Mouse (Mus musculus) G1E (cell line): ENCODE data around the gene Glb1l3. TPM values are rescaled to one million over a fixed set of nuclear protein-coding genes. Genes with fewer than 3 reads are reported as not detected.
"Not testable (repeated sequence)": the region's sequence is repeated elsewhere in the genome, so short reads cannot be mapped to it uniquely, and the experiment has no call there.

ENCODE experiments used
- ATAC-seq: 2 replicates; pipeline ENCODE4 v1.8.0; 2016; ENCODE audit warnings: mild to moderate bottlenecking; ENCODE audit not compliant: insufficient number of reproducible peaks, poor library complexity, low FRiP score, severe bottlenecking; ENCODE audit errors: extremely low read depth
- DNase-seq: peaks from one replicate; pipeline ENCODE4 v3.0.0; 2012; ENCODE audit warnings: low spot score
- H3K27me3 ChIP-seq: 2 replicates; pipeline ENCODE4 v1.6.1; 2012; ENCODE audit warnings: mild to moderate bottlenecking, low read length, inconsistent platforms; ENCODE audit not compliant: insufficient read depth
- H3K36me3 ChIP-seq: replicated peaks from 2 replicates; pipeline ENCODE3; 2012; ENCODE audit warnings: mild to moderate bottlenecking, inconsistent platforms
- H3K4me1 ChIP-seq: 2 replicates; pipeline ENCODE4 v1.6.1; 2012; ENCODE audit warnings: low read depth, low read length, inconsistent platforms, mixed read lengths; ENCODE audit not compliant: insufficient read depth
- H3K4me3 ChIP-seq: 2 replicates; pipeline ENCODE4 v1.5.1; 2012; ENCODE audit warnings: low read depth, mild to moderate bottlenecking, inconsistent platforms, low read length, moderate library complexity, mixed read lengths
- H3K9me3 ChIP-seq: replicated peaks from 2 replicates; pipeline ENCODE4 v1.6.1; 2012; ENCODE audit warnings: inconsistent platforms
- CTCF ChIP-seq: IDR thresholded peaks from 2 replicates; pipeline ENCODE4 v1.5.1; 2012; ENCODE audit warnings: low read depth, low read length, inconsistent platforms, mixed read lengths
- GATA1 ChIP-seq: IDR thresholded peaks from 2 replicates; pipeline ENCODE4 v1.6.1; 2012; ENCODE audit warnings: borderline replicate concordance, low read length, inconsistent platforms, mixed read lengths
- GATA2 ChIP-seq: IDR thresholded peaks from 2 replicates; pipeline ENCODE4 v1.6.1; 2012; ENCODE audit warnings: low read depth, low read length, inconsistent platforms, borderline replicate concordance
- POLR2AphosphoS5 ChIP-seq: IDR thresholded peaks from 2 replicates; pipeline ENCODE4 v1.6.1; 2012; ENCODE audit warnings: low read depth, low read length, inconsistent platforms; ENCODE audit not compliant: insufficient replicate concordance
- TAL1 ChIP-seq: conservative IDR thresholded peaks from 2 replicates; pipeline ENCODE4 v1.6.1; 2012; ENCODE audit warnings: low read depth, low read length, inconsistent platforms, mixed read lengths
- polyA plus RNA-seq: library from polyadenylated mRNA; stranded (reverse); fragments of >175 nt; gene quantifications from 2 replicates; pipeline ENCODE4 v1.2.3, GENCODE M21; 2012
- total RNA-seq, 2 experiments: library from RNA; stranded (forward) in 1 of 2; stranded (reverse) in 1 of 2; fragments of 200-1000 nt in 1 of 2; fragments of >200 nt in 1 of 2; fragmentation: Nextera tagmentation in 1 of 2; gene quantifications; 2 replicates each; pipeline ENCODE4 v1.2.3; 2014 to 2017

Glb1l3 gene
- total RNA-seq (2014; fragmentation: Nextera tagmentation) (not detected in 2 replicates), total RNA-seq (2017) (not detected in 2 replicates), polyA plus RNA-seq (not detected in 2 replicates)

DNA sequence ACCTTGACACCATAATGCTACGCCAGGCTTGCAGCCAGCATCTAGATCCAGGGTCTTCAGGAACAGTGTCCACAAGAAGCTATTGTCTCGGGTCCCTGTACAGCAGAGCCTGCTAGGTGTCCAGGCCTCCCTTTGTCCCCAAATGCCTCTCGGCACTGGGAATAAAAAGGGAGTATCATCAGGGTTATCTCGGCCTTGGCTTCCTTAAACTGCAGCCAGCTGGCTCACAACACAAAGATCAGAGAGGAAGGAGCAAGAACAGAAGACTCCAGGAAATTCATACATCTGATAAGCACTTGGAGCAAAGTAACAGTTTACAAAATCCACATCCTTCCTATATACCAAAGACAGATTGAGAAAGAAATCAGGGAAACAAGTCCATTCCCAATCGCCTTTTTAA, at the start of gene Glb1l3:
Gene Glb1l3, minus strand, starts transcription at position 140 of the 400 bp plus-strand sequence.
- H3K4me3 ChIP-seq, result no peak within 1 kb of the TSS
- no peaks in the 10 kb centered on the region for H3K4me1 ChIP-seq
- no peaks in the 10 kb centered on the region for H3K9me3 ChIP-seq
- DNase-seq, result no peak
- TF ChIP-seq CTCF (no peak), GATA1 (no peak), POLR2AphosphoS5 (no peak), TAL1 (no peak), GATA2 (no peak)
- H3K27me3 ChIP-seq, result no peaks in the 10 kb centered on the region
- ATAC-seq, result no peak
- no peaks in the 10 kb centered on the region for H3K36me3 ChIP-seq

DNA sequence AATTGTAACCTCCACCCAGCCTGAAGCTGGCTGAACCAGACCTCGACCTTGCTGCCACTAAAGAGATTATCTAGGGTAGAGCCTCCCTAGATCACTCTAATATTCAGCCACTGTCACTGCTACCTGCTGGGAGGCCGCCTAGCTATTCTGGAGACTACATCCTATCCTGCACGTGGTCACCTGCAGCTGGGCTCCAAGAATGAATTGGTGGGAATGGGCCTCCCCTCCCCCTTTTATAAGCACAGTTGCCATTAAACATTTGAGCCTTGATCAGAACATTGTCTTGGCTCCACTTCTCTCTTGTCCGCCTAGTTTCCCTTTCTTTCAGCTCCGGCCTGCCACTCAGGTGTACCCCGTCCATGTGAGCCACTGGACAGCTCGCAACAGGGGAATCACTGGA, 9.2 kb upstream of the Glb1l3 start:
- not testable (repeated sequence) for H3K4me1 ChIP-seq, H3K9me3 ChIP-seq, H3K4me3 ChIP-seq, H3K36me3 ChIP-seq, ATAC-seq, H3K27me3 ChIP-seq, DNase-seq

DNA sequence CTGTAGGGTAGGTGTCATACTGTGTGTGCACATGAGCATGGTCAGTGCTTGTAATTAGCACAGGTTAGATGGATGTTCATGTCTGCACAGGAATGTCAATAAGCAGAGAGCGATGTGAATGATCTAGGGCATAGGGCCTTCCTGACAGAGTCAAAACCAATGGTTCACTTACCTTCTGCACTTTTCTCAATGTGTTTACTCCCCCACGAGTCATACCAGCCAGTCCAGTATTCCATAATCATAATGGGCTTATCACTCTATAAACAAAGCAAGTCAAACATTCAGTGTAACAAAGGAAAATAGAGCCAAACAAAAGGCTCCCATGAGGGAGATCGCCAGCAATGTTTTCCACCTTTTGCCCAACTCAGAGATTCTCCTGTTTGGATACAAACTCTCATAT, 29.6 kb downstream of the Glb1l3 start:
- no peak for DNase-seq
- ATAC-seq, result no peak
- H3K36me3 ChIP-seq, result no peaks in the 10 kb centered on the region
- H3K4me3 ChIP-seq, result no peak overlapping the region
- no peaks in the 10 kb centered on the region for H3K27me3 ChIP-seq
- H3K9me3 ChIP-seq, result no peaks in the 10 kb centered on the region
- no peaks in the 10 kb centered on the region for H3K4me1 ChIP-seq
- no peak for TF ChIP-seq TAL1
- TF ChIP-seq GATA2, result no peak
- no peak for TF ChIP-seq POLR2AphosphoS5
- TF ChIP-seq CTCF, result no peak
- no peak for TF ChIP-seq GATA1

DNA sequence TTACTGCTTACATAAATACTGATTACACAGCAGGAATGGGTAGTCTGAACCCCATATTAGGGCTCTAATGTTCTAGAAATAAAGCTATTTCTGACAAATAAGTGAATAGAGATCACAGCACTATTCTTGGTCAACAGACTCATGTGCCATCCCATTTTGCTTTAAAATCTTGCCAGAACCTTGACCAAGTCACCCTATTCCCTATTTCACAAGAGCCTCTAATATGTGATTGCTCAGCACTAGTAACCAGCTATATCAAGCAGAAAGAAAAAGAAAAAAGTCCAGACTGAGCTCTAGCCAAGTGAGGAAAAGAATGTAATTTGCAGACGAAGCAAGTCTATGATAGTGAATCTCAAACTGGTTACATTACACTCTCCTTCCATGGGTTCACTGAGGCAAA, 40.7 kb downstream of the Glb1l3 start:
- Histone ChIP-seq H3K9me3 (no peaks in the 10 kb centered on the region), H3K36me3 (no peaks in the 10 kb centered on the region), H3K27me3 (no peaks in the 10 kb centered on the region), H3K4me1 (no peaks in the 10 kb centered on the region), H3K4me3 (no peak overlapping the region)
- TF ChIP-seq TAL1 (no peak), POLR2AphosphoS5 (no peak), GATA2 (no peak), GATA1 (no peak), CTCF (no peak)
- DNase-seq, result no peak
- no peak for ATAC-seq

DNA sequence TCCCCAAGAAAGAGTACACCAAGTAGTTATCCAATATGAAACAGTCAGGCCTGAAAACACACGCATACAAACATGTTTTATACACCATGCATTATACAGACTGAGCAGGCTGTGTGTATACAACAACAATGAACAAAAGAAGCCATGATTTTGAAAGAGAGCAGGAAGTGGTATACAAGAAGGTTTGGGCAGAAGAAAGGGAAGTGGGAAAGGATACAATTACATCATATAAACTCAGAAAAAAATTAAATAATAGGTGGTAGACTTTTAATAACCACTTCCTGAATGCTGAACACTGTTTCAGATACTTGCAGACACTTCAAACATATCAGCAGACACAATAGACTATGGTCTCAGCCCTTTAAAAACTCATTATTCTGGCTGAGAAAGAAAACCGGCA, 52.0 kb downstream of the Glb1l3 start:
- DNase-seq, result no peak
- Histone ChIP-seq H3K4me1 (no peaks in the 10 kb centered on the region), H3K9me3 (no peaks in the 10 kb centered on the region), H3K4me3 (no peak overlapping the region), H3K27me3 (peaks cover 5% of the 10 kb centered on the region; the same call in 1 of the 2 replicates), H3K36me3 (no peaks in the 10 kb centered on the region)
- TF ChIP-seq GATA2, result no peak
- no peak for TF ChIP-seq POLR2AphosphoS5
- no peak for TF ChIP-seq CTCF
- TF ChIP-seq GATA1, result no peak
- TF ChIP-seq TAL1, result no peak
- ATAC-seq, result no peak

DNA sequence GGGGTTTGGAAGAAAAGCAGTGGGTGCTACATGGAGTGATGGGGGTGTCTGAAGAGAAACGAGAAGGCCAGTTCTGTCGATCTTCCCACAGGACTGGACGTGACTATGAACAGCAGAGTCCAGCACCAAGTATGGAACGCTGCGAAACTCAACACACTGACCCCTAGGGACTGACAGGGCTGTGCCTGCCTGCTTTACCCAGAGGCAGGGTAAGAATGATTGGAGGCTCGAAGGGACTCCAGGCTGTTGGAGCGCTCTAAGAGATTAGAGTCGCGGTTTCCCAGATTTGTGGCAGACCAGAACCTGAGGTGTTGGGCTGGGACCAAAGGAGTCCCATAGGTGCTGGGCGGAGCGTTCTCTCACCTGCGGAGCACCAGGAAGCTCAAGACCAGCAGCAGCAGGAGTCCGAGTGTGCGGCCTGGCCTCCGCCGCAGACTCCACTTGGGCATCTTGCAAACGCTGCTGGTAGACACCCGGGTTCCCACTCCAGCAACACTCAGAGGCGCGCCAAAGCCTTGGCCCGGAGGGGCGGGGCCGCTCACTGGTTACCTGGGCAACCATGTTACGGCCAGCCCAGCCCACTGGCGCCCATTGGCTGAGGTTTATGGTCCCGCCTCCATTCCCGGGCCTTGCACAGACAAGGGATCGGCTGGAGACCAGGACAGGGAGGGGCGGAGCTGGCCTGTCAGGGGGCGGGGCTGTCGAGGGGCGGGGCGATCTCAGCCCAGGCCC, 54.6 kb downstream of the Glb1l3 start, which contains the start of gene Glb1l2:
Gene Glb1l2, minus strand, starts transcription at position 534 of the 732 bp plus-strand sequence.
- no peak for TF ChIP-seq TAL1
- Histone ChIP-seq H3K4me3 (peak within 1 kb of the TSS; percentile 13; the same call in 1 of the 2 replicates), H3K4me1 (no peaks in the 10 kb centered on the region), H3K9me3 (no peaks in the 10 kb centered on the region), H3K36me3 (no peaks in the 10 kb centered on the region), H3K27me3 (peaks cover 5% of the 10 kb centered on the region; the same call in 1 of the 2 replicates)
- peak; percentile 2 for DNase-seq
- ATAC-seq, result no peak

DNA sequence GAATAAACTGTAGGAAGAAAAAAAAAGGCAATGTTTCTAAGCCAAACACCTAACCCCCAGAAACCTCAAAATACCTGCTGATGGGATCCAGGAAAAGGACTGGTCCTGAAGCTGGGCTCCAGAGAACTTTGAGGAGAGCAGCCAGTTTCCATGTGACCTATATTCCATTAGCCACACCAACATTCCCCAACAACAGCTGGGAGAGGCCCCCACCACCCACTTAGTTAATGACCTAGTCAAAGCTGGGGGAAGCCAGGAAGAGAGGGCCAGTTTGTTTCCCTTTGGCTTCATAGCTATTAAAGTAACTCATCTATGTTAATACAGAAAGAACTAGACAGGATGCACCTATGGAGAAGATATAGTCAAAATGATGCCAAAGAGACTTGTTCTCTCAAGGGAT, 56.4 kb downstream of the Glb1l3 start:
- H3K4me3 ChIP-seq, result no peak overlapping the region
- DNase-seq (no peak), ATAC-seq (no peak)
- TF ChIP-seq POLR2AphosphoS5, result no peak
- no peak for TF ChIP-seq CTCF
- no peak for TF ChIP-seq TAL1
- no peak for TF ChIP-seq GATA1
- no peak for TF ChIP-seq GATA2
- no peaks in the 10 kb centered on the region for H3K9me3 ChIP-seq
- H3K4me1 ChIP-seq, result no peaks in the 10 kb centered on the region
- peaks cover 5% of the 10 kb centered on the region; the same call in 1 of the 2 replicates for H3K27me3 ChIP-seq
- no peaks in the 10 kb centered on the region for H3K36me3 ChIP-seq
